Mouse (Mus musculus): Measurements from ENCODE around the gene Tlr3. TPM values are rescaled to one million over a fixed set of nuclear protein-coding genes. Genes with fewer than 3 reads are reported as not detected.

The Tlr3 gene
- 1.0 TPM for polyA plus RNA-seq (2017; shearing (Covaris generic))

DNA sequence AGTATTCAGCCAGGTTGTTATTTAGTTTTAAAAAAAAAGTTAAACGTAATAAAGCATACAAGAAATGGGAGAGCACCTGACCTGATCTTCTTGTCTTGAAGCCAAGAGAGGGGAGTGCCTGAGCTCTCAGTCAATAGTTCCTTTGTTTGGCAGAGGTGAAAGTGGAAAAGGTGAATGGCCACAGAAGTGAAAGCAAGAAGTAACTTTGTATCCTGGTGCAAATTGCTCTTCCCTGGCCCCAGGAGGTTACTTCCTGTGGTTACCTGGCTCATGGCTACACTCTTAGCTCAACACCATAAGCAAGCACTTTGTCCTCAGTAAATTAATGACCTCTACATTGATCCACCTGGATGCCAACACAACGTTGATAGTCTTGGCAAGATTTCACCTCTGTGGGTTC is at the start of gene Tlr3:
Gene Tlr3 (minus strand): TSS at position 199 of the 400 bp plus-strand sequence.

GRCm38 (mm10) chr8:45381963-45382347 is 28.9 kb downstream of the Tlr3 start, which contains the start of gene Fam149a:
Gene Fam149a (minus strand): TSS chr8:45382291.

Other genes with a start within 250 kb of the Tlr3 start
- not detected for gene F11, start 149.0 kb downstream of the Tlr3 start, polyA plus RNA-seq (2017; shearing (Covaris generic))
- 0.15 TPM for gene Klkb1, start 116.2 kb downstream of the Tlr3 start, polyA plus RNA-seq (2017; shearing (Covaris generic))
- not detected for gene Gm45753, start 102.6 kb downstream of the Tlr3 start, polyA plus RNA-seq (2017; shearing (Covaris generic))
- gene Cyp4v3, start 77.9 kb downstream of the Tlr3 start, polyA plus RNA-seq (2017; shearing (Covaris generic)): 19.8 TPM
- not detected for gene Fam149a, start 28.8 kb downstream of the Tlr3 start, polyA plus RNA-seq (2017; shearing (Covaris generic))
- not detected for gene Sorbs2, start 96.7 kb upstream of the Tlr3 start, polyA plus RNA-seq (2017; shearing (Covaris generic))

Measured in activated CD4-positive, CD25-positive, alpha-beta regulatory T cell, adult 9 weeks (primary cell).